Mouse (Mus musculus): ENCODE measurements around the gene Mylk. TPM values are rescaled to one million over a fixed set of nuclear protein-coding genes. Genes with fewer than 3 reads are reported as not detected.

Gene Mylk
- total RNA-seq, 2 experiments from 2014 or later, result 39.2 to 51.6 TPM

- DNase-seq (ENCODE audit: low spot score in 2 of 2), result no peak
Measured at GRCm38 (mm10) chr16:34936339-34936810, 191.4 kb downstream of the Mylk start.

DNA sequence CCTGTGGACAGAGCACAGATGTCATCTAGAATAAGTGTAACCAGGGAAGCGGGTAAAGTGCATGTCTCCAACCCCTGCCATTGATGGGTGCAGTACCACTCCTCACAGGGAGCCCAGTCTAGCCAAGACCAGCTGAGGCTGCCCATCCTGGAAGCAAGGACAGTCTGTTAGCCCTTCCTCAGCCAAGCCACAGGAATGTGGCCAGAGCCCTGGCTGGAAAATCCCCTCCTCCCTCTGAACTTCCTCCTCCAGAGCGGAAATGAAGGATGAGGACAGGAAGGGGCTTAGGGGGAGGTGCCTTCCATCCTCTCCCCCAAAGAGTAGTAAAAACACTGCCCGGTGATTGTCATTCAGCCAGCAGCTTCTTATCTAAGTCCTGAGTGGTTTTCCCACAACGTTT lies 192.6 kb downstream of the Mylk start:
- DNase-seq (ENCODE audit: low spot score in 2 of 2), result peak in 1 of 2 experiments; percentile 29

GRCm38 (mm10) chr16:34938248-34938647 lies 193.2 kb downstream of the Mylk start:
- DNase-seq (ENCODE audit: low spot score in 2 of 2), result no peak

- no peak for DNase-seq (ENCODE audit: low spot score in 2 of 2)
Measured at GRCm38 (mm10) chr16:34939951-34940350, 194.9 kb downstream of the Mylk start.

- DNase-seq (ENCODE audit: low spot score in 2 of 2), result no peak
Measured at GRCm38 (mm10) chr16:34940363-34940762, 195.4 kb downstream of the Mylk start.

GRCm38 (mm10) chr16:34941915-34942314 lies 196.9 kb downstream of the Mylk start:
- DNase-seq (ENCODE audit: low spot score in 2 of 2), result no peak

GRCm38 (mm10) chr16:34946301-34946700 lies 201.3 kb downstream of the Mylk start:
- DNase-seq (ENCODE audit: low spot score in 2 of 2), result no peak

GRCm38 (mm10) chr16:34950935-34951334 lies 205.9 kb downstream of the Mylk start:
- DNase-seq (ENCODE audit: low spot score in 2 of 2), result no peak

- no peak for DNase-seq (ENCODE audit: low spot score in 2 of 2)
Measured at GRCm38 (mm10) chr16:34952254-34952653, 207.2 kb downstream of the Mylk start.

DNA sequence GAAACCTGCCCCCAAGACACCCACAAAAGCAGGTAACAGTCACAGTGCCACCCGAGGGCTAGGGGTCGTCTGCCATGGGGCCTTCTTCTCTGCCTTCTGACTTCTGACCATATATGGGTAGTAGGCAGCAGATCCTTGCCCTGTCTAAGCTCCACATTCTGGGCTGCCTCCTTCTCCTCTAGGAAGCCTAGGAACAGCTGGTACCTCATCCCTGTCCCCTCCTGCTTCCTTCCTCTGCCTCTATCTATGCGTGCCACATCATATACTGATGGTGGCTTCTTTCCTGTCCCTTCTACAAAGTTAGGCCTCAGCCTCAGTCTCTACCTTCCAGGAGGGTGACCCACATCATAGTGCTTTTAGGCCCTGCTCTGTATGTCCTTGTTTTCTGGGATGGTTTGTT lies 207.8 kb downstream of the Mylk start:
- no peak for DNase-seq (ENCODE audit: low spot score in 2 of 2)

GRCm38 (mm10) chr16:34953501-34953900 lies 208.5 kb downstream of the Mylk start:
- DNase-seq (ENCODE audit: low spot score in 2 of 2), result no peak

DNA sequence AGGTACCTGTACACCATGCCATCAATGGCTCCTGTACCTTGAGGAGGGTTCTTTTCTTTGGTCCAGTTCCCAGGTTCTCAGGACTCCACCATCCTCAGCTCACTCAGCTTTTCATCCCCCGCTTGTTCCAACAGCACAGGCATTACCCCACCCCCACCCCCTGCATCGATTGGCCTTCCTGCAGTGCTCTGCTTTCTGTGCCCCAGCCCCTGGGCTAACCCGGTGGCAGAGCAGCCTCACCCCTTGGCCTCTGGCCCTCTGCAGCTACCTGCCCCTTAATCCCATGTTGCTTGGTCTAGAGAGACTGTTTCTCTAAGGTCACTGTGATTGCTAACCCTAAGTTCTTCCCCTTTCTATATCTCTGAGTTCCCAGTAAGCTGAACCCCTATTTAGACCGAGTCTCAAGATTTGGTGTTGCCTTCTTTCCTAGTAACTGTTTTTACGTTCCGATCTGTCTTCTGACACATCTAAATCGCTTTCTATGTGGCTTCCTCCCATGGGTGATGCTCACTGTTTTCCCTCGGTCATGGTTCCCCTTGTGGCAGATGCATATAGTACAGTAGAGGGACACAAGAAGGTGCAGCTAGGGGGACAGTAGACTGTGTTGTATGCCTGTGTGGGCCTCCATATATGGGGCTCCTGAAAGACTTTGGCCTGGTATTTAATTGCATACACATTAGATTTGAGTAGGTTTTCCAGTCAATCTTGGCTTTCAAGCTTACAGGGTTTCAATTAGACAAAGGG lies 212.6 kb downstream of the Mylk start:
- DNase-seq (ENCODE audit: low spot score in 2 of 2), result no peak

DNA sequence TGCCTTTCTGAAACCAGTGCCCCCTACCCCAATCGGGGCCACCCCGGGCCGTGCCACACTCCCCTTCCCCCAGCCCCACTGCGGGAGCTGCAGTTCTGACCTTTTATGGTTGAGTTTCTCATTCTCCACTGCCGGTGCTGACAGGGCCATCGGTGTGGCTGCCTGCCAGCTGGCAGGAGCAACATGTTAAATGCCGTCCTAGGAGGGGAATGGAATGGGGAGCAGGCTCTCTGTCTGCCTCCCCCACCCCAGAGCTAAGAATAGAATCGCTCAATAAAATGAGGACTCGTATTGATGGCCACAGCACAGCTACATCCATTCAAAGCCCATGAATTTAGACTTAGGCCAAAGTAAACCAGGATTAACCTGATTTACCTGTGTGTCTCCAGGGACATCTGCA lies 213.7 kb downstream of the Mylk start:
- peak; percentile 51 to 65 for DNase-seq (ENCODE audit: low spot score in 2 of 2)

- DNase-seq (ENCODE audit: low spot score in 2 of 2), result no peak
Measured at GRCm38 (mm10) chr16:34959261-34959660, 214.3 kb downstream of the Mylk start.

DNA sequence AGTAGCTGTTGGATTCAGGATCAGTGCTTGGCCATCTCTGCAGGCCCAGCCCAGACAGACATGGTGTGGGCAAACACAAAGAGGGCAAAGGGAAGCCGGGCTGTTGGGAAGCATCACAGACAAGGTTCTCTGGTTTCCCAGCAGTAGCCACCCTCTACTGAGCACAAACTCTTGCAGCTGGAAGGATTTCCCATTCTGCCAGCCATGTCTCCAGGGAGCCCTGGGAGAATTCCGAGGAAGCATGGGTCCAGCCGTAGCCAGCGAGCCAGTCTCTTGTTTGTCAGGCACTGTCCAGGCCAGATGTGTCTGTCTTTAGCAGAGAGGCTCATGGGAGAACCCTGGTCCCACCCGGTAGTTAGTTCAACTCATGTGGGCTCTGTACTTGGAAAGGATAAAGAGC lies 215.2 kb downstream of the Mylk start:
- no peak for DNase-seq (ENCODE audit: low spot score in 2 of 2)

- no peak for DNase-seq (ENCODE audit: low spot score in 2 of 2)
Measured at GRCm38 (mm10) chr16:34960866-34961582, 216.0 kb downstream of the Mylk start.

- peak in 1 of 2 experiments; percentile 46 for DNase-seq (ENCODE audit: low spot score in 2 of 2)
Measured at GRCm38 (mm10) chr16:34962322-34962721, 217.3 kb downstream of the Mylk start.

- no peak for DNase-seq (ENCODE audit: low spot score in 2 of 2)
Measured at GRCm38 (mm10) chr16:34963008-34963407, 218.0 kb downstream of the Mylk start.

DNA sequence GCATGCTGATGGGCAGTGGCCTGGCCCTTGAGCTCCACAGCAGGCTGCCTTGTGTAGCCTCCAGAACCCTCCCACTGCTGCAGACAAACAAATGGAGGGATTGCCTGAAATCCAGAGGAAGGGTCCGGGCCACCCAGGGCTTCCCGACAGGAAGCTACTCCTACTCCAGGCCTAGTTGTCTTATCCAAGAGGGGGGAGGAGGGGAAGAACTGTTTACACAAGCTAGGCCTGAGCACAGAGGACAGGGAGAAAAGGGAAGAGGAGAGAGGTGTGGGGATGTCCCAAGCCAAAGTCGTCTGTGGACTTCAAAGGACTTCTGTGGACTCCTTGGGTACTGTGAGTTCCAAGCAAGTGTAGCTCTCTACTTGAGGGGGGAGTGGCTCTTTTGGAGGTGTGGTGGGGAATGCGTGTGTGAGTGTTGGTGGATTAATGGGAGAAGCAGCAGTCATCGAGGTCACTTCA lies 221.6 kb downstream of the Mylk start:
- no peak for DNase-seq (ENCODE audit: low spot score in 2 of 2)

DNA sequence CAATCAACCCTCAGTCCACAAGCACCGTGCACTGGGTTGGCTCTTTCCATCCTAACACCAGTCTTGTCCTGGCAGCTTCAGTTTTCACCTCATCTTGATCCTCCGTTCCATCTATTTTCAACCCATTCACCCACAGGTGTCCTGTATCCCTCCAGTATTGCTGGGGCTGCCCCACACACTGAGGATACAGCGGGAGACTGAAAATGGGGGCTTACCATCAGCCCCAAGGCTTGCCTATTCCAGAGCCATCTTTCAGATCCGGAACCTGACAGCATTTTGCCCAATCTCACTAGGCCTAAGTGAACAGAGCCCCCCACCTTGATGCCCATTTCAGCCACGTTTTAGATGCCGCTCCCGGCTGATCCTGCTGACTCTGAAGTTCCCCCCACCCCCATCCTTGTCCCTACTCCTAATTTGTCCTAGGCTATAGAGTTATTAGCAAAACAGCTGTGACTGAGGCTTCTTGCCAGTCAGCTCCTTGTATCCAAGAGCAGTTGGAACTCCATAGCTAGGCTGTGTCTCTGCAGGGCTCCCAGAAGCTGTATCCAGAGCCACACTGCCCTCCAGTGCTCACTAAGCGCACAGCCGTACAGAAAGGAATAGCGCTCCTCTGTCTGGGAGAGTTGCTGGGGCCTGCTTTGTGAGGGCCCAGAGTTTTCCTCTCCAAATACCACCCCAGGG lies 222.2 kb downstream of the Mylk start:
- DNase-seq (ENCODE audit: low spot score in 2 of 2), result peak; percentile 40 to 77

- no peak for DNase-seq (ENCODE audit: low spot score in 2 of 2)
Measured at GRCm38 (mm10) chr16:34968181-34968580, 223.2 kb downstream of the Mylk start.

DNA sequence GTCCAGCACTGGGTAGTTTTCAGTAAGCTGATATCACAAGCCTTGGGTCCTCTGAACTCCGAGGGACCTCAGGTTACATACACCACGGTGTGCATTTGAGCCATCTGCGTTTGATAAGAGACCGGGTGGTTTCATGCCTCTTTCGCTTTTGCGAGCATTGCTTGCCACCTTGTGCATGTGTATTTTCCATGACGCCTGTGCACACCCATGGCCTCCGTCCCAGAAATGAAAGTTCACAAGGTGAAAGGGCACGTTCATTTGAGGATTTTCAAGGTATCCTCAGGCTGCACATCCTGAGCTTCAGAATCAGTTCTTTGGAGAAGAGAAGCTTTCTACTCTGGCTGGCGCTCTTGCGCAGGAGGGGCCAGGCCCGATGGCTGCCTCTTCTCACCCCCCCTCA lies 227.5 kb downstream of the Mylk start:
- DNase-seq (ENCODE audit: low spot score in 2 of 2), result no peak
